Mouse (Mus musculus): ENCODE results near the gene Camta1.

DNA sequence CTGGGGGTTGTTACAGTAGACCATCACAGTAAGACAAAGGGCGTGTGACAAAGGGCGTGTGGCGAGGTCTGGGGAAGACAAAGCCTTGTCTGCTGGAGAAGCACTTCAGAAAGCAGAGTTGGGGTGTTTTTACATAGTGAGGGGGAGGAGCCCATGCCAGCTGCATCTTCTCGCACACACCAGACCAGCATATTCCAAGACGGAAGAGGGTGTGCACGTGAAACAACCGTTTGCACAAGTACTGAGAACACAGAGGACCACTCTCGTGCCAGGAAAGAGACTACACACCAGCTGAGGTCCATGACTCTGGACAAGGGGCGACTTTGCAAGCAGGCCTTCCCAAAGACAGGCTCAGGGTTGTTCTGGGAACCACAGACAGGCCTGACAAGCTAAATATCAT is 306.2 kb downstream of the Camta1 start:
- TF ChIP-seq CTCF (IDR thresholded peaks at IDR 0.05; ENCODE audit: low read depth, low read length) (no peak), POLR2A (IDR thresholded peaks at IDR 0.05; ENCODE audit: borderline replicate concordance, low read depth, low read length) (no peak)

All from bone marrow macrophage, adult 2 months (primary cell).